Mouse (Mus musculus) ovary, postnatal 14 days (tissue): ENCODE results near the gene Gm3015.
"Not testable (repeated sequence)": the region's sequence is repeated elsewhere in the genome, so short reads cannot be mapped to it uniquely, and the experiment has no call there.

ENCODE experiments used
- DNase-seq: peaks from one replicate; pipeline ENCODE4 v3.0.0; 2022; ENCODE audit warnings: low spot score

The Gm3015 gene

GRCm38 (mm10) chr14:42768721-42769120 lies at the start of gene Gm3015:
Gm3015 (minus strand) TSS chr14:42768821.
- DNase-seq, result not testable (repeated sequence)

- not testable (repeated sequence) for DNase-seq
Observed at GRCm38 (mm10) chr14:42797887-42798286, 29.3 kb upstream of the Gm3015 start, which contains the start of gene Gm10377. Gm10377 (minus strand) TSS chr14:42797987.
